Mouse (Mus musculus) adrenal gland, postnatal 14 days (tissue): ENCODE measurements around the gene Add2. TPM values are rescaled to one million over a fixed set of nuclear protein-coding genes. Genes with fewer than 3 reads are reported as not detected.
"Not testable (repeated sequence)": the region's sequence is repeated elsewhere in the genome, so short reads cannot be mapped to it uniquely, and the experiment has no call there.

ENCODE experiments used
- DNase-seq: peaks from one replicate; pipeline ENCODE4 v3.0.0; 2021; ENCODE audit warnings: mixed read lengths
- long read RNA-seq, 2 experiments: library from polyadenylated mRNA; stranded (forward); transcript quantifications; one replicate each; pipeline ENCODE4 v2.0.0; 2021
- total RNA-seq: library from RNA; stranded (reverse); gene quantifications from 2 replicates; pipeline ENCODE4 v1.2.3, GENCODE M21; 2021

The Add2 gene
- total RNA-seq: 5.2 and 6.1 TPM in 2 replicates
- long read RNA-seq, experiment 1, partial matches to known transcripts: 0 of 4 reads
- long read RNA-seq, experiment 1, other reads (novel, unspliced or antisense): 3 of 4 reads
- long read RNA-seq, experiment 2, partial matches to known transcripts: 0 of 3 reads
- long read RNA-seq, experiment 2, other reads (novel, unspliced or antisense): 2 of 3 reads

DNA sequence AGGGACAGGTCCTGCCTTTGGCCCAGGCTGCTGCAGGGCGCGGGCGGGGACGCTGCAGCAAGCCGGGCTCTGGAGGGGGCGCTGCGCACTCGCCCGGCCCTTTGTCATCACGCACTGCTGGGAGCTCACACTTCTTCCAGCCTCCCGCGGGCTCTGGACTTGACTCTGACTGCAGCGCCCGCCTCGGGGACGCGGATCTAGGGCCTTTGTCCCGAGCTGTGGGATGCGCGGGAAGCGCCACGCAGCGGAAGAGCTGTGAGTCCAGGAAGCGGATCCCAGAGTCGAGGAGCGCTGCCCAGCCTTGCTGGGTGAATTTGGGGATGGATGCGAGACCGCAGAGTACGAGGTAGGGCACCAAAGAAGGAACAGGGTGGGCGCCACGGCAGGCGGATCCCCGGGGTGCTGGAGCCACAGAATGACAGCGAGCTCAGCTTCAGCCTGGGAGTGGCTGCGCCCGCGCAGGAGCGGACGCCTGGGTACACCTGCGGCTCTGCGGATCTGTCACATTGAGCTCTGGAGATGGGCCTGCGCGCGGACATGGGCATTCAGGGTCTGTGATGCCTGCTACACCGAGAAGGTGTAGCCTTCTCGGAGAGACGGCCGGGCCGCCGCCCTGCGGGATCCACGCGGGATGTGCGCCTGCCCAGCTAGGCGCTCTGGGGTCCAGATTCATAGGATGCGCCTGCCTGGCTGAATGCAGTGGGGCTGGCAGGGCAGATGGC lies at the start of gene Add2:
Gene Add2 (plus strand): TSS at position 81 of the 722 bp plus-strand sequence.
- peak; percentile 55 for DNase-seq

DNA sequence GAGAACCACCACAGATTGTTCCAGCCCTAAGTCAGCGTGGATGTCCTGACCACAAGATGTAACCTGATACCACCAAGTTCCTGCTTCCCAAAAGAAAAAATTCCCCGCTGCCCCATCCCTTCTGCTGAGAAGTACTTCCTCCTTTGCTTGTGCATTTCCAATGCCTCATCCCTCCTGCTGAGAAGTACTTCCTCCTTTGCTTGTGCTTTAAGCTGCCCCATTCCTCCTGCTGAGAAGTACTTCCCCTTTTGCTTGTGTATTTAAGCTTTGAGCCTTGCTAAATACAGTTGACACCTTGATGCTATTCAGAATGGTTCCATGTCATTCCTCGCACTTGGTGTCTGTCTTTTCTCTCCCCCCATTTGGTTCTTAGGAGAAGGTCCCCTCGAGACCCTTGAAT lies 49.7 kb upstream of the Add2 start:
- not testable (repeated sequence) for DNase-seq

DNA sequence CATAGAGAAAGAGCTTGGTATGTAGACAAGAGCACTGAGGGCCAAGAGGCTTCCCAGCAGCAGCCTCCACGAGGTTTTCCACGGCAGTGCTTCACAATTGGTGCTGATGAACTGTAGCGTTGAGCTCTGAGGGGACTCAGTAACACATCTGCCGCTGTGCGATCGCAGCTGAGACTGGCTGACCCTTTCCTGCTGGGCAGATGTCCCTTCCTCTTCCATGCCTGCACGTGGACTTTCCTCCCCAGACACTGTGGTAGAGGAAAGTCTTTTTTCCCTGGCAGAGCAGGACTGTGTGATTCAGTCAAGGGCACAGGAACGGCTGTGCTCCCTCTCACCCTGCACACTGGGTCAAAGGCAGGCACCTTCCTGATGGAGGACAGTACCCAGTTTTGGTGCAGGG lies 44.1 kb upstream of the Add2 start:
- DNase-seq: no peak

DNA sequence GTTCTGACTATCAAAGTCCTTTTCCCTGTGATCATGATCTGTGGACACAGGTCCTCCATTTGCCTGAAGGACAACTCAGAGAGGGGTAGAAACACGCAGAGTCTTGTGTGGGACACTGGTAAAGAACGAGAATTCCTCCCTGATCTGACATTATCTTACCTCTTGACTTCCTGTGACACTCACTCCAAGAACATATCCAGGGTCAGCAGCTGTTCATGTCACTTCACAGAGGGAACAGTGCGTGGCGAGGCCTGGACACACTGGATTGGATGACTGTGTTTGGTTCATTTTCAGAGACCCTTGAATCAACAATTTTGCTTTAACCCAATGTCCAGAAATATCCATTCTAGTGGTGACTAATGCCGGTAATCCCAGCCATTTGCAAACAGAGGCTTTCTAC lies 38.9 kb upstream of the Add2 start:
- DNase-seq: not testable (repeated sequence)

DNA sequence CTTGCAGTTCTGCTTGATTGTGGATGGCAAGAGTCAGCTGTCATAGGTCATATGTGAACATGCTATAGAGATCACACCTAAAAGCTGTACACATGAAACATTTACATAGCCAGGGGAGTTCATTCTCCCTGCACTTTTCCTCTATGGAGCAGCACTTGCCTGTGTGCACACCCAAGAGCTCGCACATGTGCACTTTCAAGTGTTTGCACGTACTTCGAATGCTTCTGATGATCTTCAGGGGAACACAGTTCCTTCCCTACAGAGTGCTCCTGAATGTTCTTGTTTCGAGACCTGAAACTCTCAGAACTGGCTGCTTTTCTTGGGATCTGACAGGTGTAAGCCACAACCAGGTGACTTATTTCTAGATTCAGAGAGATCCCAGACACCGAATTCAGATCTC lies 37.7 kb upstream of the Add2 start:
- not testable (repeated sequence) for DNase-seq

DNA sequence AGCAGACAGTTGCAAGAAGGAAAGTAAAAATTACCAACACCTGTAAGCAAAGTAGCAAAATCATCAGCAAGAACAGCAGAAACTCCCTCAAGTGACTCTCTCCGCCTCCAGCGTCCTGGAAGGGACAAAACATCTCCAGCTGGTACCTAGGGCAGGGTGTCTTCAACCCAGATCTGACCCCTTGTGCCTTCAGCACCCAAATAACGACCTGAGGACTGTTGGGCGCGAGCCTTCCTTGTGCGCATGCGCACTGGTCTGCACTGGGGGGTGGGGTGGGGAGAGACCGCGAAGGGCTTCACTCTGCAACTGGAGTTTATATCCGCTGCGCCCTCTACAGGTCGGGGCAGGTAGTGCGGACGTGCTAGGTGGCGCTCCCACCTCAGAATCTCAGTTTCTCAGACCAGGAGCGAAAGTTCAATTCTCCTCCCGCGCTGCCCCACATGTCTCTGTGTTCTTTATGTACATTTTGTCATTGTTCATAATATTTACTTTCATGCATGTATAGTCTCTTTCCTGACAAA lies 25.0 kb upstream of the Add2 start:
- peak; percentile 35 for DNase-seq

DNA sequence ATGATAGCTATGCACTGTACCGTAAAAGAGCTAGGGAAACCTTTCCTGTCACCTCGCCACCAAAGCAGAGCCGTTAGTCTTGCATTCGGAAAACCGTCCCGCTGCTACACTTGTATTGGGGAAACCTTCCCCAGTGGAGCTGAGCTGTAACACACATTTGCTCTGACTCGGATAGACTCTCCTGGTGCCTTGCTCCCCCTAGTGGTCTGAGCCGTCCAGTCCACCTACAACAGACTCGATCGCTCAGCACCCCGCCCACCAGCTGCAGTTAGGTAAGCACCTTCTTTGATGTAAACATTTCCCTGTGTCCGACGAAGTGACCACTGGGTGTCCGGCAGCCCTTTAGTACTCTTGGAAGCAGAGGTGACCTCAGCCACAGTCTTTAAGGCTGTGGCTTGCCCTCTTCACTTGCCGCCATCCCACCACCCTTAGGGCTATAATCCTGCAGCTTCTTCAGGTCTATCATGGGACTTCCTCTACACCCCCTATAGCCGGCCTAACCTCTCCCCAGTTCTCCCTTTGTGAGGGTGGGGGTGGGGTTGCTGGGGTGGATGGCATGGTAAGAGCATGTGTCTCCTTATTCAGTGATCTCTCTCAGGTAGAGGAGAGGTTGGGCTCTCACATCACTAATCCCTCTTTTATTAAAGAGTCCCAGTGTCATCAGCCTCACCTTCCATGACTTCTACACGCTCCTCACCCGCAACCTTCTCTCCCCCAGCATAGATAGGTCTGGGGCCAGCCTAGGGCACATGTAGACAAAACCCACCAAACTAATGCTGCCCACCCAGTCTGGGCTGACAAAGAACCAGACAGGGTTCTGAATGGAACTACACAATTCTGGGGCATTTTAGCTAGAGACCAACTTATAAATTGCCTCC lies 24.0 kb upstream of the Add2 start:
- peak; percentile 86 for DNase-seq

DNA sequence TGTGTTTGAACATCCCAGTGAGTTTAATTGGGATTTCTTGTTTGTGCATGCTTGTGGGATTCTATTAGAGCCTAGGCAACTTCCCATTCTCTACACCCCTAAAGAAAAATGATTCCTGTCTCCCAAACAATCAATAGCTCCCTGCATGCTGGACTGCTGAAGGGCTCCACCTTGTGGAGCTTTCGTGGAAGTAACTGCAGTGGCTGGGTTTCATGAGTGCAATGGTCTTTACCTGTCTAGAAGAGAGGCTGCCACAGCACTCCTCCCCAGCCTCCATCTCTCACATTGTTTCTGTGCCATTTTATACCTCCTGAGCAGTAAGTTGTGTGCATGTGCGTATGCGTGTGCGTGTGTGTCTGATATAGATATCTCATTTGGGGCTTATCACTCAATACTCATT lies 18.5 kb upstream of the Add2 start:
- DNase-seq: peak; percentile 70

DNA sequence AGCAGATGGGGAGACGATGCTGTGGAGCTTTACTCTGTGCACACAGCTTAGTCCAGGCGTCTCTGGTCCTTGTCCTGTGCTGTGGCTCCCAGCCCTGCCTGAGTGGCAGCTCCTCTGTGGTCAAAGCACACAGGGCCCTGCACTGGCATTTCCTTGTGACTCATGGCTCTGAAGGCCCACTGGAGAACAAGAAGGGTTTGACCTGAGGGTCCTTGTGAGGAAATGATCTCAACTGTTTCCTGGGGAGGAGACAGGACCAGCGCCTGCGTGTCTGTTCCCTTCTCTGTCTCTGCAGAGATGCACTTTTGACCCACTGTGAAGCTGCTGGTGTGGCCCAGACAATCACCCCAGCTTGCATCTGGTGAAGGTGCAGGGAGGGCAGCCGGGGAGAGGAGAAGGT lies 13.7 kb upstream of the Add2 start:
- DNase-seq: peak; percentile 25

DNA sequence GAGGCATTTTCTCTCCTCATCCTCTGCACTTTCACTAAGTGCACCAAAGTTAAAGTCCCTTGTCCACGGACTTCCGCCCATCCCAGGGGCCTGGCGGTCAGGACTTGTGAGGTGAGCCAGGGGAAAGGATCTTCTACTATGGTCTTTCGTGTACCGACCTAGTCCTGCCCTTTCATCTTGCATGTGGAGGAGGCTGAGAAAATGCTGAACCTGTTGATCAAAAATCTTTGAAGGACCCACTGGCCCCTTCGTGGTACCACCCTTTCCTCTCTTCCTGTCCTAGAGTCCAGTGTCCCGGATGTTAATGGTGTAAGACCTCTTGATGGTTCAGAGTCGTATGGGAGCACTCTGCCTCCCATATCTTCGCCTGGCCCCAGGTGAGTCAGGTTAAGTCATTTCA lies 12.6 kb upstream of the Add2 start, which contains the start of gene Figla:
Gene Figla (plus strand): TSS at position 301 of the 400 bp plus-strand sequence.
- no peak for DNase-seq

DNA sequence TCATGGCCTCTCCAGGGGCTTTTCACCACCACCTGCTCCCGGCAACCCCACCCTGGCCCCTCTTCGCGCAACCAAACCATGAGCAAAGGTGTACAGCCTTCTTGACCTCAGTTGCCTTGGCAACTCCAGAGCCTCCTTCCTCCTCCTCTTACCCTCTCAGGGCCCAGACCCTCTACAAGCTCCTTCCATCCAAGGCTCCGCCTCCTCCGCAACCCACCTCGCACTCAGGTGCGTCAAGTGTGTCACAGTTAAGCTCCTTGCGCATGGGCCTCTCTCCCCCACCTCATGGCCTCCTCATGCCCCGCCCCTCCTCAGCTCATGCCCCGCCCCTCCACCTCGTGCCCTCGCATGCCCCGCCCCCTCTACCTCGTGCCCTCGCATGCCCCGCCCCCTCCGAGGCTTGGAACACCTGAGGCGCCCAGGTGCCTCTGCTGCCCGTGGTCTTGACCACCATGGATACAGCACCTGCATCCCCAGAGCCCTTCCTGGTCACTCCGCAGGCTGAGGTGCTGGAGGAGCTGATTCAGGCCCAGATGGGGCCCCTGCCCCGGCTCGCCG lies 11.6 kb upstream of the Add2 start:
- DNase-seq: no peak

DNA sequence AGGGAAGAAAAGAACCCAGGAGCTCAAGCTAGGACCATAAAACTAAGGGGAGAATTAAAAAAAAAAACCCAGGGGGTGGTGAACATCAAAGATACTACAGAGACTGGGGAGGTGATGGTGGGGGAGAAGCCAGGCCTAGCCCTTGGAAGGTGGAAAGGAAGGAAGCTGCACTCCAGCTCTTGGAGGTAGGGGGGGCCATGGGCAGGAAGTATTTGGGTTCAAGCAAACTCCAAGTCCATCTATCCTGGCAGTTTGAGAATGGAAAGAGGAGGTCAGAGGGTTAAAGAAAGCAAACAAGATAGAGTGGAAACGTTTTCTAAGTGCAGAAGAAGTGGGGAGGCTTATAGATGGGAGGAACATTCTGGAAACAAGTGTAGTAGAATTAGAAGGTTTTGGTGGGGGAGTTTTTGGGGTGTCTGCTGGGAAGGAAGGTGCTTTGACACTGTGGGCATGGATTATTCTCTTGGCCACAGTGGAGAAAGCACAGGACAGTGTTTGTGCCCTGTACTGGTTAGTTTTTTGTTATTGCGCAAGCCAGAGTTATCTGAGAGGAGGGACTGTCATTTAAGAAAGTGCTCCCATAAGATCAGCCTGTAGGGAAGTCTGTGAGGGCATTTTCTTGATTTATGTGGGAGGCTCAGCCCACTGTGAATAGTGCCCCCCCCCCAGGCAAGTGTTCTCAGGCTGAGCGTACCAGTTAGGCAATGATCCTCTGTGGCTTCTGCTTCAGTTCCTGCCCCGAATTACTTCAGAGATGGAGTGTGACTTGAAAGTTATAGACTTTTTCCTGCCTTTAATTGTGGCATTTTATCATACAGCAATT lies 8.9 kb upstream of the Add2 start:
- no peak for DNase-seq

DNA sequence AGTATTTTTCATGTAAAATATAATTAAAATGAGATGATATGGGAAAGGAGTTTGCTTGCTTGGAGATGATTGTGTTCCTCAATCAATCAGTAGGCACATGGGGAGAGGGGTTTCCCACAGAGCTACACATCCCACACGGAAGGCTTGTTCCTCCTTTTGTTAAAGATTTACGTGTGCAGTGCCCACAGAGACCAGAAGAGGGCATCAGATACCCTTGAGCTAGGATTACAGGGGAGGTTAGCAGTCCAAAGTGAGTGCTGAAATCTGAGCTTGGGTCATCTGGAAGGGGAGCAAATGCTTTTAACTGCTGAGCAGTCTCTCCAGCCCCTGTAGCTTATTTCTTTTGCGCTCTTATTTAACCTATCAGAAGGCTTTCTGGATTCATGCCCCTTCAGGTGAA lies 7.5 kb upstream of the Add2 start:
- DNase-seq: peak; percentile 48

DNA sequence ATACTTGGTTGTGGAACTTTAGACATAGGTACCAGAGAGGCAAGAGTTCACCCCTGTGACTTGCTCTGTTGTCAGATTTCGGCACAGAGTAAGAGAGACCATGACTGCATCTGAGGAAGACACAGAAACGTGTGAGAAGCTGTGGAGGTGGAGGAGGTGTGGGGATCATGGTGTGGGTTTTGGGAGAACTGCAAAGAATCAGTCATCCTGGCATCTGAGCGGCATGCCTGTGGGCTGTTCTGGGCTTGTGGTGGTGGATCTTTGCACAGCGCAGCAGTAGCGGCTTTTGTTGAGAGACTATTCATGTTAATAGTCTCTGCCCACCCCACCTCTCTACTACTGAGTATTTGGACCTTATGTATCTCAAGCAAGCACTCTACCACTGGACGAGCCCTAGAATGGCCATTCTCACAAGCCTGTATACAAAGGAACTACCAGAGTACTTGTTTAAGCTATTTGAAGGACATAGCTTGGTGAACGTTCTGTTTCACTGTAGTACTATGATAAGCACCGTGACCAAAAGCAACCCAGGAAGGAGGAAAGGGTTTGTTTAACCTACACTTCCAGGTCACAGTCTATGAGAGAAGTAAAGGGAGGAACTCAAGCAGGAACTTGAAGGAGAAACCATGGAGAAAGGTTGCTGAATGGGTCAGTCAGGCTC lies 1.7 kb upstream of the Add2 start:
- DNase-seq: no peak

DNA sequence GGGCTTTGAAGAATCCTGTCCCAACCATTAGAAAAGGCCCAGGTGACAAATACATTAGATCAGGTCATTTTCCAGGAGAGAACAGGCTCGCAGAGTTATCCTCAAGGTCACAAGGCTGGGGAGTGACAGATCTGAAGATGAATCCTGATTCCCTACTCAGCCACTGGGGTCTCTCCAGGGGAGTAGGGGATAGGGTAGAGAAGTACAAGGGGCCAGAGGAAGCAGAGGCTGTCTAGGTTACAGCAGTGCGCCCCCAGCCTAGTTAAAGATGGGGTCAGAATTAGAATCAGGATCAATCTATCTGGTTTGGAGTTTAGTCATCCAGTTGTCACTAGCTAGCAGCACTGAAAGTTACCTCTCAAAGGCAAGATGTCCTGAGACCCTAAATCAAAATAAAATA lies 331 bp upstream of the Add2 start:
- no peak for DNase-seq

DNA sequence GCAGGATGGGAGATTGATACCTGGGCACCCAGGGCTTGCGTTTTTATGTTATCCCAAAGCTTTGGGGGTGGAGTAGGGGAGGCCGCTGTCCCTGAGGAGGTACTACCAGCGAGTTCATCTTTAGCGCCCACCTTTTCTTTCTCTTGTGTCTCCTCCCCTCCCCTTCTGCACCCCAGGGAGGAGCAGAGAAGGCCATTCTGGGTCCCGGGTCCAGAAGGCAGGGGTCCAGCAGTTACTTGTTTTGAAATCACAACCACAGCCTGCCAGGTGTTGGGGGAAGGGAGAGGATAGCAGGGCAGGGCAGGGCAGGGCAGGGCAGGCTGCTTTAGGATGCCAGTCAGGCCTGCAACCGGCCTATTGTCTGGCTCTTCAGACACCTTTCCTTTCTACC lies 837 bp downstream of the Add2 start:
- DNase-seq: no peak

DNA sequence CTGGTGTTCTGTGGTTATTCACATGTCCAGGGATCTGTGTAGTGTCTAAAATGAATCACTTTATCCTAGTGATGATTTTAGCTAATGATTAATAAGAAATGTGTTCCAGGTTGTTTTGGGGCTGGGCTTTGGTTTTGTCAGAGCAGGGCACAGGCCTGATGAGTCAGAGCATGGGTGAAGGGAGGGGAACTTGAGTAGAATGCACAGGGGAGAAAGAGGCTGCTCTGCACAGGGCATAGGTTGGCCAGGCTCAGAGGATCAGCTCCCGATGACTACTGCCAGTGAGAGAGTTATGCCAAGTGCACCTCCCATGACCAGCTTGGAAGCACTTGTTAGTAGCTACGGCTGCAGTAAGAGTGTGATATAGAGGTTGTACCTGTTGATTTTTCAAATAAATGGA lies 3.0 kb downstream of the Add2 start:
- no peak for DNase-seq

DNA sequence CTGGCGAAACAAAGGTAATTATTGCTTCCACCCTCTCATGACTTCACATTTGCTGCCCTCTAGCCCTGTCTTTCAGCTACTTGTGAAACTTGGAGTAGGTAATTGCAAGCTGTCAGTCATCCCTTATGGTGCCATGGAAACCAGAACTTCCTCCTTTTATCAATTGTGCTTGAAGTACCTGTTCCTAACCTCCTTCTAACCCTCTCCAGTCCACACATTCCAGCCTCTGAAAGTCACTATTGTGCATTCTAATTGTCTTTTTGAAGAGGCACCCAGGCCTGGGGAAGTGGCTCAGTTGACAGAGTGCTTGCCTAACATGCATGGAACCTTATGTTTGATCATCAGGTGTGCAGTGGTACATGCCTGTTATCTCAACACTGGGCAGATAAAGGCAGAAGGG lies 5.2 kb downstream of the Add2 start:
- DNase-seq: no peak

DNA sequence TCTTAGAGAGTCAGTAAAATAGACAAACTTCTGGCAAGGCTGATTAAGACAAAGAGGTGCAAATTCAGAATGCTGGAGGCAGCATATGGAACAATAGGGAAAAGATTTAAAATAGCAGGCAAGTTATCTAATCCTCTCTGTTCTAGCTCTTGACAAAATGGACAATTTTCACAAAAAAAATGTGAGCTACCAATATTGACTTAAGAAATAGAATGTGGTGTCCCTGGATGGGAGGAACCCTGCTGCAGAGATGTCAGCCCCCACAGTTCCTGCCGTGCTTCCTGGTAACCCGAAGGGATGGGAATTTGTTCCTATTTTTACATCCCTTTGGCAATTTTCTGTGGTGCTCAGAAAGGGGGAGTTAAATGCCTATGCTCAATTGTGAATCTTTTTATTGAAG lies 10.4 kb downstream of the Add2 start:
- DNase-seq: no peak

DNA sequence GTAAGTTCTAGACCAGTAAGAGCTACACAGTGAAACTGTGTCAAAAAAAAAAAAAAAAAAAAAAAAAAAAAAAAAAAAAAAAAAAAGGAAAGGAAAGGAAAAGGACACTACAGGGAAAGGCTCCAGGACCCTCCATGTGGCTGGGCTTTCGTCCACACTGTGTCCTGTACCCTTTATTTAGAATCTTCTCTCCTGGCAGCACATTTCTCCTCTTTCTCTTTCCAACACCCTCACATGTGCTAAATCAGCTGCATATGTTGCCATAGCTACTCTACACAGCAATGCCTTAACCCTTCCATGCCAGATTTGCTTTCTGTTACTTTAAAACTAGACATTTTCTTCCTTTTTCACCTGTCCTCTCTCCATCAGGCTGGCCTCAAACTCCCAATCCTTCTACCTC lies 11.7 kb downstream of the Add2 start:
- DNase-seq: no peak

DNA sequence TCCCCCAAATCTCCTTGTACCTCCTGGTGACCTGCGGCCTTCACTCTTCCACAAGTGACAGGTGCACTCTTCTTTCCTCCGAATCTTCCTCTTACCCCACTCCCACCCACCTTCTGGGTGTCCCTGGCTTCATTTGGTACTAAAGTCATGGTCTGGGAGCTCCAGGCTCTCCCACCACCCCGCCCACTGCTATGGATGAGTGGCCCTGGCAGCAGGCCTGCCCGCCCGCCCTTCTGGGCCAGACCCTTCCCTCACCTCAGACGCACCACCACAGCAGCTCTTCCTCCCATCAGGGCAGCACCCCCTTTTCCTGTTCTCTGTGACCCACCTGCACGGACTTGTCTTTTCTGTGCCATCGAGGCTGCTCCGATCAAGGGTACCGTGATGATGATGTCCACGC lies 19.0 kb downstream of the Add2 start:
- DNase-seq: no peak
